In the genomic region with DNA sequence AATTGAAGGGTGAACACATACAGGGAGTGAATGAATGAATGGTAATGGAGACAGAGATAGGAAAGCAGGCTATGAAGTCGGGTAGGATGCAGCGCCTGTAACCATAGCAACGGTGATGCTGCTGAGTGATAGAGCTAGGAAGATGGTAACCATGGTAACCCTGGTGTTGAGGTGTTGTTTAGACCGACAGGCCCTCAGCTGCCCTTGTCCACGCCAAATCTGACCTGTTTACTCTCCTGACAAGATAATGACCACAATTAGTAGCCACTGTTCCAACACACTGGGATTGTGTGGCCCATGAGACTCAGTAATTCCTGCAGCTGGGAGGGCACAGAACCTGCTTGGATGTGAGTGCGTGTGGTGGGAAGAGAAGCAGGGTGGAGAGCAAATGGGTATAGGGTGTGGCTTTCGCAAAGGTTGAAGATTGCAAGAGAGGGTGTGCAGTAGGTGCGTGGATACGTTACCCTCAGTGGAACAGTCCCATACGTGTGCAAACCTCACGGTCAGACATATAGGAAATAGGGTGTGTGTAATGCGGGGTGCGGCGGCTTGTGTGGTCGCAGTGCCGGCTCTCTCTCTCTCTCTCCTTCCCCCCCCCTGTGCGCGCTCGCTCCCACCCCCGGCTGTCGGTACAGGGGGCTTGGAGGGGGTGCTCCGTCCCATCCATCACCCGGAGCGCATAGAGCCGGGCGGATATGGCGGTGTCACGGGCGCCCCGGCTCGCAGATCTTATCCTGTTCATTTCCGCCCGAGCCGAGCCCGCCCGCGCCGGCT, we compare ENCODE assay signal across 8 mouse cellular contexts.
DNase-seq lines count a peak whose midpoint lies in the region; ATAC-seq and TF ChIP-seq lines count a peak whose summit lies in the region.

No protein-coding gene starts in this region.

- TF ChIP-seq EP300 in lung, postnatal 0 days (IDR thresholded peaks at IDR 0.05): no peak

- TF ChIP-seq CTCF in lung, postnatal 0 days (IDR thresholded peaks at IDR 0.05): no peak

- no peaks in the 10 kb centered on the region for H3K36me3 ChIP-seq in lung, postnatal 0 days (ENCODE audit: insufficient read depth, low read length)
- no peaks in the 10 kb centered on the region for H3K36me3 ChIP-seq in heart, embryonic 16.5 days (ENCODE audit: control insufficient read depth, insufficient read depth)
- no peaks in the 10 kb centered on the region for H3K36me3 ChIP-seq in midbrain, embryonic 16.5 days (ENCODE audit: control insufficient read depth, insufficient read depth, low read length)

- ATAC-seq in lung, postnatal 0 days: peak; percentile 46; the same call in 1 of the 2 replicates
- ATAC-seq in heart, embryonic 16.5 days (replicated peaks; ENCODE audit: extremely low read depth, insufficient read depth, low FRiP score): peak; percentile 37; the same call in 1 of the 2 replicates
- ATAC-seq in midbrain, embryonic 16.5 days: peak; percentile 87

- H3K4me2 ChIP-seq in lung, postnatal 0 days (replicated peaks; ENCODE audit: low read depth, low read length): peak overlapping the region; percentile 67
- peak overlapping the region; percentile 86 for H3K4me2 ChIP-seq in heart, embryonic 16.5 days (ENCODE audit: low read depth, low read length)
- peak overlapping the region; percentile 92 for H3K4me2 ChIP-seq in midbrain, embryonic 16.5 days (ENCODE audit: low read length)

- WGBS in lung, postnatal 0 days: under 1% methylated on average over 28 of the region's 38 CpGs
- WGBS in heart, embryonic 16.5 days: 2% methylated on average over 33 of the region's 38 CpGs
- under 1% methylated on average over 34 of the region's 38 CpGs for WGBS in midbrain, embryonic 16.5 days

- H3K9me3 ChIP-seq in lung, postnatal 0 days (ENCODE audit: low read length): no peaks in the 10 kb centered on the region
- no peaks in the 10 kb centered on the region; the same call in 1 of the 2 replicates for H3K9me3 ChIP-seq in heart, embryonic 16.5 days (replicated peaks; ENCODE audit: control insufficient read depth, low read length)
- no peaks in the 10 kb centered on the region for H3K9me3 ChIP-seq in midbrain, embryonic 16.5 days (replicated peaks; ENCODE audit: control insufficient read depth, low read length, poor library complexity, severe bottlenecking)

- H3K9ac ChIP-seq in lung, postnatal 0 days (replicated peaks; ENCODE audit: low read depth): no peak overlapping the region
- peak overlapping the region; percentile 61 for H3K9ac ChIP-seq in heart, embryonic 16.5 days (ENCODE audit: low read length)
- H3K9ac ChIP-seq in midbrain, embryonic 16.5 days (ENCODE audit: low read depth, low read length): peak overlapping the region; percentile 82

- no peak overlapping the region for H3K27ac ChIP-seq in lung, postnatal 0 days (ENCODE audit: low read length)
- H3K27ac ChIP-seq in heart, embryonic 16.5 days (ENCODE audit: low read length): no peak overlapping the region
- H3K27ac ChIP-seq in midbrain, embryonic 16.5 days (ENCODE audit: low read length): peak overlapping the region; percentile 95

- peaks cover 7% of the 10 kb centered on the region; the same call in 1 of the 2 replicates for H3K4me1 ChIP-seq in lung, postnatal 0 days (ENCODE audit: insufficient read depth, low read depth, low read length)
- peaks cover 9% of the 10 kb centered on the region for H3K4me1 ChIP-seq in heart, embryonic 16.5 days (ENCODE audit: control insufficient read depth, insufficient read depth, low read length)
- peaks cover 37% of the 10 kb centered on the region for H3K4me1 ChIP-seq in midbrain, embryonic 16.5 days (ENCODE audit: control insufficient read depth, insufficient read depth, low read length)

- H3K4me3 ChIP-seq in lung, postnatal 0 days (ENCODE audit: low read depth, low read length): peak overlapping the region; percentile 33
- H3K4me3 ChIP-seq in heart, embryonic 16.5 days (ENCODE audit: low read length): peak overlapping the region; percentile 59
- peak overlapping the region; percentile 49 for H3K4me3 ChIP-seq in midbrain, embryonic 16.5 days (ENCODE audit: low read depth, low read length)

- DNase-seq in lung, postnatal 0 days (ENCODE audit: low spot score): peak; percentile 19
- no peak for DNase-seq in lung, postnatal 25 days (ENCODE audit: low spot score)
- DNase-seq in cerebellum, postnatal 36 days: peak; percentile 48 to 56
- DNase-seq in layer of hippocampus, postnatal 36 days: peak; percentile 72 to 79
- no peak for DNase-seq in spleen, adult 12 weeks (ENCODE audit: low spot score)
- no peak for DNase-seq in yolk sac, embryonic 10.5 days (ENCODE audit: low spot score)

- H3K27me3 ChIP-seq in lung, postnatal 0 days (replicated peaks; ENCODE audit: insufficient read depth, low read length): peaks cover 24% of the 10 kb centered on the region
- peaks cover 63% of the 10 kb centered on the region for H3K27me3 ChIP-seq in heart, embryonic 16.5 days (ENCODE audit: control insufficient read depth, insufficient read depth, low read length)
- peaks cover 6% of the 10 kb centered on the region for H3K27me3 ChIP-seq in midbrain, embryonic 16.5 days (ENCODE audit: control insufficient read depth, insufficient read depth, low read depth, low read length)

Comparison
In these comparisons a context has a peak if more than half of its experiments do, and no peak if none do; other contexts are left out.
1. DNase-seq: peak in lung, postnatal 0 days (single experiment), cerebellum, postnatal 36 days (2 of 2) and layer of hippocampus, postnatal 36 days (2 of 2); none in lung, postnatal 25 days (single experiment), spleen, adult 12 weeks (single experiment) and yolk sac, embryonic 10.5 days (single experiment).
2. ATAC-seq: peak in every context shown above with its lines; median percentile 87 in midbrain, embryonic 16.5 days; 46 in lung, postnatal 0 days; 37 in heart, embryonic 16.5 days.
3. Peak in every context shown above with its lines, with median percentiles within 50 percentile points of each other: H3K4me2 ChIP-seq and H3K4me3 ChIP-seq.